Mouse (Mus musculus): Measurements from ENCODE around the gene Pih1d1.

DNA sequence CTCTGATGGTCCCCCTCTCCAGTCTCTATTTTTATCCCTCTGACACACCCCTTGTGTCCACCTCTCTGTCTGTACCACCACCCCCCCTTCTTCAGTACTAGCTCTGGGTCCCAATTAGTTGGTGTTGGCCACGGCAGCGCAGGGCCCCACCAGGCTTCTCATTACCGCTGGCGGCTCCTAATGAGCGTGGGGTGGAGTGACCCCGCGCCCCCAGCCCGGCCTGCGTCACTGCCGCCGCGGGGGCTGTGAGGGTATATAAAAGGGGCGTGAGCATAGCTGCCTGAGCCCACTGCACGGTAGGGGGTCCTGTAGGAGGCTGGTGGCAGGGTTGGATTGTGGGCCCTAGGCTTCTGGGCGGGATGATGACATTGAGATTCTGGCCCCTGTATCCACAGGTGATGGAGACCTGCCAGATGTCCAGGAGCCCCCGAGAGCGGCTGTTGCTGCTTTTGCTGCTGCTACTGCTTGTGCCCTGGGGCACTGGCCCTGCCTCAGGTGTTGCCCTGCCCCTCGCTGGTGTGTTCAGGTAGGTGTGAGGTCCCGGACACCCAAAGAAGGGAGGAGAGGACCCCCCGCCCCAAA lies 26.9 kb downstream of the Pih1d1 start, which contains the start of gene Pth2:
- TF ChIP-seq ZMIZ1 (IDR thresholded peaks at IDR 0.05; ENCODE audit: low read depth, low read length) (no peak), GABPA (IDR thresholded peaks at IDR 0.05; ENCODE audit: low read depth, low read length) (no peak), KAT2A (conservative IDR thresholded peaks at IDR 0.05; ENCODE audit: low read depth, low read length) (no peak), ETS1 (IDR thresholded peaks at IDR 0.05; ENCODE audit: low read depth, low read length) (no peak), EP300 (IDR thresholded peaks at IDR 0.05; ENCODE audit: low read depth in 1 of 2, low read length in 2 of 2) (no peak), NRF1 (IDR thresholded peaks at IDR 0.05; ENCODE audit: insufficient read depth, low read depth, low read length, poor library complexity, severe bottlenecking) (no peak), MAFK (IDR thresholded peaks at IDR 0.05; ENCODE audit: borderline replicate concordance, low read depth, low read length) (no peak), CTCF (IDR thresholded peaks at IDR 0.05 in 2 of 3, conservative IDR thresholded peaks at IDR 0.05 in 1 of 3; ENCODE audit: control insufficient read depth in 1 of 3, insufficient read depth in 1 of 3, low read depth in 2 of 3, low read length in 3 of 3, poor library complexity in 1 of 3, severe bottlenecking in 1 of 3) (no peak), UBTF (IDR thresholded peaks at IDR 0.05; ENCODE audit: borderline replicate concordance, insufficient read depth, low read depth, low read length) (no peak)
